Mouse (Mus musculus): ENCODE results near the gene Dolk. TPM values are rescaled to one million over a fixed set of nuclear protein-coding genes. Genes with fewer than 3 reads are reported as not detected.
A peak's percentile ranks its signal among the peaks of the same experiment; 100 is the strongest.

The Dolk gene
- polyA plus RNA-seq, 1 experiment from 2014 or later: 45.8 TPM

- Histone ChIP-seq H3K27ac (ENCODE audit: low read depth, low read length) (peak overlapping the region; percentile 82), H3K4me1 (ENCODE audit: control insufficient read depth, insufficient read depth, low read depth, low read length) (peaks cover 23% of the 10 kb centered on the region), H3K9me3 (ENCODE audit: control insufficient read depth, low read length) (no peaks in the 10 kb centered on the region), H3K4me3 (ENCODE audit: low read length) (peak overlapping the region; percentile 89), H3K27me3 (replicated peaks; ENCODE audit: control insufficient read depth, insufficient read depth, low read length) (no peaks in the 10 kb centered on the region), H3K36me3 (ENCODE audit: control insufficient read depth, insufficient read depth, low read length) (peaks cover 7% of the 10 kb centered on the region), H3K4me2 (ENCODE audit: low read length) (peak overlapping the region; percentile 79), H3K9ac (ENCODE audit: low read depth, low read length) (peak overlapping the region; percentile 73)
- WGBS: 4% methylated on average over 18 of the region's 18 CpGs
- no peak for ATAC-seq
These were observed 49.5 kb downstream of the Dolk start for GRCm38 (mm10) chr2:30236426-30237198.

GRCm38 (mm10) chr2:30235593-30235992 lies 50.5 kb downstream of the Dolk start:
- WGBS: 92% methylated on average over 5 of the region's 5 CpGs
- H3K9ac ChIP-seq (ENCODE audit: low read depth, low read length): no peak overlapping the region

More at GRCm38 (mm10) chr2:30235593-30235992, 50.5 kb downstream of the Dolk start:
- Histone ChIP-seq H3K4me2 (ENCODE audit: low read length) (no peak overlapping the region), H3K4me1 (ENCODE audit: control insufficient read depth, insufficient read depth, low read depth, low read length) (peaks cover 23% of the 10 kb centered on the region), H3K27me3 (replicated peaks; ENCODE audit: control insufficient read depth, insufficient read depth, low read length) (no peaks in the 10 kb centered on the region), H3K4me3 (ENCODE audit: low read length) (no peak overlapping the region), H3K36me3 (ENCODE audit: control insufficient read depth, insufficient read depth, low read length) (peaks cover 3% of the 10 kb centered on the region; the same call in 1 of the 2 replicates), H3K27ac (ENCODE audit: low read depth, low read length) (no peak overlapping the region), H3K9me3 (ENCODE audit: control insufficient read depth, low read length) (no peaks in the 10 kb centered on the region)
- no peak for ATAC-seq

Other genes with a start within 250 kb of the Dolk start
- 76.4 and 78.1 TPM in 2 replicates for gene Wdr34, start 237.5 kb downstream of the Dolk start, polyA plus RNA-seq (2015; fragmentation: Nextera tagmentation; extraction: Ambion mirVana)
- gene Set, start 229.0 kb downstream of the Dolk start, polyA plus RNA-seq (2015; fragmentation: Nextera tagmentation; extraction: Ambion mirVana): 284 and 285 TPM in 2 replicates
- gene Pkn3, start 208.7 kb downstream of the Dolk start, polyA plus RNA-seq (2015; fragmentation: Nextera tagmentation; extraction: Ambion mirVana): 1.6 and 2.1 TPM in 2 replicates
- 31.3 and 32.2 TPM in 2 replicates for gene Zdhhc12, start 192.7 kb downstream of the Dolk start, polyA plus RNA-seq (2015; fragmentation: Nextera tagmentation; extraction: Ambion mirVana)
- gene Zer1, start 161.7 kb downstream of the Dolk start, polyA plus RNA-seq (2015; fragmentation: Nextera tagmentation; extraction: Ambion mirVana): 10.4 and 11.3 TPM in 2 replicates
- gene Tbc1d13, start 152.6 kb downstream of the Dolk start, polyA plus RNA-seq (2015; fragmentation: Nextera tagmentation; extraction: Ambion mirVana): 8.8 and 10.0 TPM in 2 replicates
- 24.0 and 29.2 TPM in 2 replicates for gene Endog, start 114.8 kb downstream of the Dolk start, polyA plus RNA-seq (2015; fragmentation: Nextera tagmentation; extraction: Ambion mirVana)
- 71.2 and 72.4 TPM in 2 replicates for gene Spout1, start 107.9 kb downstream of the Dolk start, polyA plus RNA-seq (2015; fragmentation: Nextera tagmentation; extraction: Ambion mirVana)
- 14.8 and 15.2 TPM in 2 replicates for gene Kyat1, start 80.5 kb downstream of the Dolk start, polyA plus RNA-seq (2015; fragmentation: Nextera tagmentation; extraction: Ambion mirVana)
- gene Lrrc8a, start 48.6 kb downstream of the Dolk start, polyA plus RNA-seq (2015; fragmentation: Nextera tagmentation; extraction: Ambion mirVana): 53.6 and 56.9 TPM in 2 replicates
- gene Gm28035, start 45.8 kb downstream of the Dolk start, polyA plus RNA-seq (2015; fragmentation: Nextera tagmentation; extraction: Ambion mirVana): 0.15 and 0.16 TPM in 2 replicates
- 5.9 and 7.0 TPM in 2 replicates for gene Phyhd1, start 20.1 kb downstream of the Dolk start, polyA plus RNA-seq (2015; fragmentation: Nextera tagmentation; extraction: Ambion mirVana)
- gene Gm28038, start 5.3 kb downstream of the Dolk start, polyA plus RNA-seq (2015; fragmentation: Nextera tagmentation; extraction: Ambion mirVana): not detected in 2 replicates
- 15.8 and 23.4 TPM in 2 replicates for gene Nup188, start 63 bp upstream of the Dolk start, polyA plus RNA-seq (2015; fragmentation: Nextera tagmentation; extraction: Ambion mirVana)
- 208 and 221 TPM in 2 replicates for gene Sh3glb2, start 73.0 kb upstream of the Dolk start, polyA plus RNA-seq (2015; fragmentation: Nextera tagmentation; extraction: Ambion mirVana)
- 38.2 and 39.7 TPM in 2 replicates for gene Miga2, start 77.9 kb upstream of the Dolk start, polyA plus RNA-seq (2015; fragmentation: Nextera tagmentation; extraction: Ambion mirVana)
- gene Dolpp1, start 105.9 kb upstream of the Dolk start, polyA plus RNA-seq (2015; fragmentation: Nextera tagmentation; extraction: Ambion mirVana): 63.7 and 67.7 TPM in 2 replicates
- 25.4 and 30.8 TPM in 2 replicates for gene Crat, start 129.5 kb upstream of the Dolk start, polyA plus RNA-seq (2015; fragmentation: Nextera tagmentation; extraction: Ambion mirVana)
- 153 and 159 TPM in 2 replicates for gene Ptpa, start 129.7 kb upstream of the Dolk start, polyA plus RNA-seq (2015; fragmentation: Nextera tagmentation; extraction: Ambion mirVana)
- gene Ier5l, start 187.9 kb upstream of the Dolk start, polyA plus RNA-seq (2015; fragmentation: Nextera tagmentation; extraction: Ambion mirVana): 1.2 and 1.4 TPM in 2 replicates

All from hindbrain, embryonic 16.5 days (tissue).